Mouse (Mus musculus) midbrain, postnatal 0 days (tissue): ENCODE results near the gene Arhgef40. TPM values are rescaled to one million over a fixed set of nuclear protein-coding genes. Genes with fewer than 3 reads are reported as not detected.

ENCODE experiments used
- ATAC-seq: fragments of 200-750 bp; cut with Nextera tagmentation; 2 replicates; pipeline ENCODE4 v1.8.0; 2017; ENCODE audit warnings: moderate number of reproducible peaks, mild to moderate bottlenecking, moderate TSS enrichment, moderate library complexity; ENCODE audit not compliant: low FRiP score
- DNase-seq: peaks from one replicate; pipeline ENCODE4 v3.0.0-alpha.2; 2015; ENCODE audit warnings: low spot score
- H3K27ac ChIP-seq: fragments of 300-500 bp; sonication (generic); 2 replicates; pipeline ENCODE4 v1.5.1; 2014; ENCODE audit warnings: low read depth, mild to moderate bottlenecking, low read length, mixed read lengths
- H3K27me3 ChIP-seq: fragments of 300-500 bp; sonication (generic); 2 replicates; pipeline ENCODE4 v1.6.1; 2014; ENCODE audit warnings: low read length, control low read depth, mixed read lengths; ENCODE audit not compliant: insufficient read depth
- H3K36me3 ChIP-seq: fragments of 300-500 bp; sonication (generic); 2 replicates; pipeline ENCODE4 v1.6.1; 2014; ENCODE audit warnings: low read length, control low read depth, mixed read lengths; ENCODE audit not compliant: insufficient read depth
- H3K4me1 ChIP-seq: fragments of 300-500 bp; sonication (generic); 2 replicates; pipeline ENCODE4 v1.6.1; 2014; ENCODE audit warnings: mild to moderate bottlenecking, control low read depth, antibody characterized with exemption, low read length, mixed read lengths; ENCODE audit not compliant: insufficient read depth
- H3K4me2 ChIP-seq: fragments of 300-500 bp; sonication (generic); 2 replicates; pipeline ENCODE4 v1.6.1; 2014; ENCODE audit warnings: low read depth, mild to moderate bottlenecking, low read length, mixed read lengths; ENCODE audit not compliant: poor library complexity, severe bottlenecking
- H3K4me3 ChIP-seq: fragments of 300-500 bp; sonication (generic); 2 replicates; pipeline ENCODE4 v1.5.1; 2014; ENCODE audit warnings: low read depth, mild to moderate bottlenecking, low read length, moderate library complexity
- H3K9ac ChIP-seq: fragments of 300-500 bp; sonication (generic); replicated peaks from 2 replicates; pipeline ENCODE4 v1.6.1; 2014; ENCODE audit warnings: mild to moderate bottlenecking, low read length, moderate library complexity, mixed read lengths; ENCODE audit not compliant: poor library complexity, severe bottlenecking
- H3K9me3 ChIP-seq: fragments of 300-500 bp; sonication (generic); 2 replicates; pipeline ENCODE4 v1.6.1; 2016; ENCODE audit warnings: low read length, control low read depth
- CTCF ChIP-seq: IDR thresholded peaks from 2 replicates; pipeline ENCODE4 v1.5.1; 2016; ENCODE audit warnings: antibody characterized with exemption, mild to moderate bottlenecking
- WGBS: fragments of 180-500 bp; shearing (Covaris S2); extraction: QIAGEN DNeasy Blood & Tissue Kit; methylation state at CpG from one replicate; pipeline ENCODE4 v1.1.7; 2014; 5-methylcytosine and 5-hydroxymethylcytosine counted together
- polyA plus RNA-seq: library from polyadenylated mRNA; unstranded; fragments of >200 nt; fragmentation: Nextera tagmentation; extraction: Ambion mirVana; gene quantifications from 2 replicates; pipeline ENCODE4 v1.2.1, GENCODE M21; 2015
- total RNA-seq: library from RNA; depleted of rRNA; stranded (reverse); fragments of >200 nt; gene quantifications from 2 replicates; pipeline ENCODE4 v1.2.3, GENCODE M21; 2014

The Arhgef40 gene
- total and polyA plus RNA-seq, 2 experiments from 2014 or later: 66.1 to 93.8 TPM

DNA sequence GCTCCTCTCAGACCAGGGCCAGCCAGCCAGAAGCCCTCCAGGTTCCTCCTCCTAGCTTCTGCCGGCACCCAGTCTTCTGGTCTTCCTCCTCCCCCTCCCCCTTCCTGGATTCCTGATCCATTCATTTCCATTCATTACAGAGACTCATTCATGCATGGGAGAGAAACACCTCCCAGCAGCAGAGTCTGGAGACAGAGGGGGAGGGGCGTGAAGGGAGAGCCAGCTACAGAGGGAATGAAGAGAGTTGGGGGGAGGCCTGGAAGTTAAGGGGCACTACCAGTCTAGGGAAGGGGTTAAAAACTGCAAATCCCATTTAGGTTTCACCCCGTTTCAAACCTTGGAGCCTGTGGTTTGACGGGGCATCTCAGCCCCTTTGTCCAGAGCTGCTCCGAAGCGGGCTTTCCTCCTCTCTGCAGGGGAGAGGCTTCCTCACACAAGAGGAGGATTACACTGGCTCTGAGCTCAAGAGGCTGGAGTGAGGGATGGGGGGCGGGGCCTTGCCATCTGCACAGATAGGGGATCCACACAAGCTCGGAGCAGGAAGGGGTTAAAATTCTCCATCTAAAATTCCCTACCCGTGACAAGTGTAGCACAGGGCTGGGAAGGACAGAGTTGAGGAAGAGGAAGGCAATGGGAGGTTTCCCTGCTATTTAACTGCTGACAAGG lies 26.1 kb downstream of the Arhgef40 start:
- H3K4me3 ChIP-seq: peak overlapping the region; percentile 29
- peak; percentile 75 for ATAC-seq

DNA sequence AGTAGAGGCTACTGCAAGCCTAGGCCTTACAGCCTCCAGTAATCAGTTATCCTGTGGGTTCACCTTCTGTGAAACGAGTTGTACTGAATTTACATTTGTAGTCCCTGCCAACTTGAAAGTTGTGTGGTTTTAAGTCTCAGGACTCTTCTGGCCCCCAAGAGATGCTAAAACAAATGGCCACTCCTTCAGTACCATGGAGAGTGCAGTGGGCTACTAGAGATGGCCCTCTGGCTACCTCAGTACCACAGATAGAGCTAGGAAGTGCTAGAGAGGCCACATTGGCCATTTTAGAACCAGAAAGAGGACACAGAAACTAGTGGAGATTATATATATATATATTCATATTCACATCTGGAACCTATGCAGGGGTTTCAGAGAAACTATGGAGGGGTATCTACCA lies 27.2 kb downstream of the Arhgef40 start:
- TF ChIP-seq CTCF: no peak
- Histone ChIP-seq H3K36me3 (peaks cover 19% of the 10 kb centered on the region; the same call in 1 of the 2 replicates), H3K4me2 (no peak overlapping the region), H3K4me3 (no peak overlapping the region), H3K9me3 (no peaks in the 10 kb centered on the region), H3K9ac (no peak overlapping the region), H3K4me1 (peaks cover 28% of the 10 kb centered on the region; the same call in 1 of the 2 replicates), H3K27me3 (no peaks in the 10 kb centered on the region), H3K27ac (peak overlapping the region; percentile 92)
- ATAC-seq (no peak), DNase-seq (no peak)
- 29% methylated on average over 1 of the region's 1 CpGs for WGBS

More for the DNA sequence above, 26.1 kb downstream of the Arhgef40 start:
- Histone ChIP-seq H3K9me3 (no peaks in the 10 kb centered on the region), H3K36me3 (peaks cover 29% of the 10 kb centered on the region; the same call in 1 of the 2 replicates), H3K27ac (peak overlapping the region; percentile 92), H3K27me3 (no peaks in the 10 kb centered on the region), H3K4me1 (peaks cover 22% of the 10 kb centered on the region; the same call in 1 of the 2 replicates), H3K4me2 (peak overlapping the region; percentile 54), H3K9ac (peak overlapping the region; percentile 56)
- DNase-seq: peak; percentile 94
- no peak for TF ChIP-seq CTCF
- WGBS: 4% methylated on average over 9 of the region's 9 CpGs

DNA sequence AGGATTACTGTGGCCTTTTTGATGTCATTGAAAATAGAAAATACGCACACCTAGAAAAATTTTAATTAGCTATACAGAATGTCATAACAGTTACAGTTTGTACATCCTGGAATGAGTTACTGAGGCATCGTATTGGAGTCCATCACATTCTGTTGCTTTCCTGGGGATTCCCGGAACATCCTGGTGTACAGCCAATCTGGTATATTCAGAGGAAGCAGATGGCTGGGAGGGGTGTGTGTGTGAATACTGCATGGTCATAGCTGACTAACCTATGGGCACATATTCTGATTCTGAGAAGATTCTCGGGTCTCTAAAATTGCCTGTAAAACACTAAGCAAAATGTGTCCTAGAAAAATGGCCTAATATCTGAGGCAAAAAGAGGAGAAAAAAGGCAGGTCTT lies 27.6 kb downstream of the Arhgef40 start:
- peaks cover 15% of the 10 kb centered on the region; the same call in 1 of the 2 replicates for H3K36me3 ChIP-seq

GRCm38 (mm10) chr14:52012553-52012952 lies 28.0 kb downstream of the Arhgef40 start:
- H3K4me3 ChIP-seq: peak overlapping the region; percentile 66; the same call in 1 of the 2 replicates
- H3K36me3 ChIP-seq: peaks cover 13% of the 10 kb centered on the region; the same call in 1 of the 2 replicates
- peak overlapping the region; percentile 92 for H3K27ac ChIP-seq
- ATAC-seq (no peak), DNase-seq (no peak)
- peaks cover 28% of the 10 kb centered on the region; the same call in 1 of the 2 replicates for H3K4me1 ChIP-seq
- no peaks in the 10 kb centered on the region for H3K27me3 ChIP-seq
- H3K4me2 ChIP-seq: peak overlapping the region; percentile 81
- H3K9ac ChIP-seq: peak overlapping the region; percentile 89; the same call in 1 of the 2 replicates
- H3K9me3 ChIP-seq: no peaks in the 10 kb centered on the region
- TF ChIP-seq CTCF: no peak
- 27% methylated on average over 5 of the region's 5 CpGs for WGBS

More for the DNA sequence above, 27.6 kb downstream of the Arhgef40 start:
- WGBS: 40% methylated on average over 4 of the region's 4 CpGs
- H3K27ac ChIP-seq: peak overlapping the region; percentile 92
- ATAC-seq (no peak), DNase-seq (peak; percentile 70)
- no peak for TF ChIP-seq CTCF
- H3K9ac ChIP-seq: 0 out of 2 replicates have a peak overlapping the region, but pooled peaks have one; percentile 20
- peak overlapping the region; percentile 81 for H3K4me2 ChIP-seq
- no peak overlapping the region for H3K4me3 ChIP-seq
- H3K4me1 ChIP-seq: peaks cover 28% of the 10 kb centered on the region; the same call in 1 of the 2 replicates
- H3K9me3 ChIP-seq: no peaks in the 10 kb centered on the region
- H3K27me3 ChIP-seq: no peaks in the 10 kb centered on the region

- 12% methylated on average over 8 of the region's 8 CpGs for WGBS
- ATAC-seq (no peak), DNase-seq (no peak)
- Histone ChIP-seq H3K27me3 (no peaks in the 10 kb centered on the region), H3K9ac (peak overlapping the region; percentile 89), H3K27ac (peak overlapping the region; percentile 92), H3K36me3 (peaks cover 12% of the 10 kb centered on the region; the same call in 1 of the 2 replicates), H3K9me3 (no peaks in the 10 kb centered on the region), H3K4me1 (peaks cover 28% of the 10 kb centered on the region; the same call in 1 of the 2 replicates), H3K4me2 (peak overlapping the region; percentile 81), H3K4me3 (peak overlapping the region; percentile 66)
- no peak for TF ChIP-seq CTCF
These were observed 28.6 kb downstream of the Arhgef40 start for GRCm38 (mm10) chr14:52013021-52013610.
